Mouse (Mus musculus) liver, embryonic 14 days (tissue): ENCODE results near the gene R3hdm4. TPM values are rescaled to one million over a fixed set of nuclear protein-coding genes. Genes with fewer than 3 reads are reported as not detected.

Experiments
- polyA plus RNA-seq: library from polyadenylated mRNA; depleted of rRNA; stranded (reverse); fragments of >200 nt; gene quantifications from 2 replicates; pipeline ENCODE4 v1.2.3, GENCODE M21; 2012; rRNA removed

Gene R3hdm4
- polyA plus RNA-seq = 28.2 and 33.7 TPM in 2 replicates

DNA sequence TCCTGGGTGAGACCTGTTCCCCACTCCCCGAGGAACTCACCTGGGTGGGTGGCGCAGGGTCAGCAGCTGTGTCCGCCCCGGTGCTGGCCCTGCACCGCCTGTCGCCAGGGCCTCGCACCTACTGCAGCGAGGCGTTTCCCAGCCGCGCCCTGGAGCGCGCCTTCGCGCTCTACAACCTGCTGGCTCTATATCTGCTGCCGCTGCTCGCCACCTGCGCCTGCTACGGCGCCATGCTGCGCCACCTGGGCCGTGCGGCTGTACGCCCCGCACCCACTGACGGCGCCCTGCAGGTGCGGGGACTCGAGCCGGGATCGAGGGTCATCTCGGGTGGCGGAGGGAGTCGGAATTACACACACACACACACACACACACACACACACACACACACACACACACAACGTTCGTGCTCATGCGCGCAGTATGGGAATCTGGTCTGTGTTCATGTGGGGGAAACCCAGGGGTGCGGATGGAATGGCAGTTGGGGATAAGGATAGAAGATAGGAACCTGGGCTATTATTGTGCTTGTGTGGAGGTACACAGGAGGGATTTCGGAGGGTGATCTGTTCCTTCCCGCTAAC, at the start of gene R3hdm4:
Gene R3hdm4, minus strand, starts transcription at position 251 of the 578 bp plus-strand sequence.

GRCm38 (mm10) chr10:79970415-79971182, 49.6 kb upstream of the R3hdm4 start, which contains the start of gene Grin3b:
TSS of gene Grin3b (plus strand) at chr10:79970715.

DNA sequence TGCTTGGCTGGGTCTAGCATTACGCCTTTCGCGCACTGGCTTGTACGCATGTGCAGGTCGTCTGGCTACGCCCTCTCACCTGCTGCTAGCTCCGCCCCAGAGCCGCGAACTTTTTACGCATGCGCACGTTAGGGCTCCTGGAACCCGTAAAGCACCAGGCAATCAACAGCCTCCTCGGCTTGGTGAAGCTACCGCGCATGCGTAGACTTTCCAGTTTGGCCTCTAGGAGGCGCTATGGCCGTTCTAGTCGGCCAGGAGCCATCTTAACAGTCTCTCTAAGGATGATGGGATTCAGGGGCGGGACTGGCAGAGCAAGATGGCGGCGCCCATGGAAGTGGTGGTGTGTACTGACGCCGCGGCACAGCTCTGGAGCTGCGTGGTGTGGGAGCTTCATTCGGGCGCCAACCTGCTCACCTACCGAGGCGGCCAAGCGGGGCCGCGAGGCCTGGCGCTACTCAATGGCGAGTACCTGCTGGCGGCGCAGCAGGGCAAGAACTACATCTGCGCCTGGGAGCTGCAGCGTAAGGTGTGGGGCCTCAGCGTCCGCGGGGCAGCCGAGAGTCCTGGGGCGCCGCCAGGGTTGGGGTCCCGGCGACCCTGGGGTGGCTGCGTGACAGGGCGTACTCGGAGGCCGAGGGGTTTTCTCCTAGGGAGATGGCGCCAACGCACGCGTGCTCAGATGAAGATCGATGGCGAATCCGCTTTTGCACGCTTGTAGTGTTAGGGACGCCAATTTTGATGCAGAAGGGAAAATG, 39.0 kb upstream of the R3hdm4 start, which contains the start of gene Wdr18:
Gene Wdr18, plus strand, starts transcription at position 306 of the 755 bp plus-strand sequence.

DNA sequence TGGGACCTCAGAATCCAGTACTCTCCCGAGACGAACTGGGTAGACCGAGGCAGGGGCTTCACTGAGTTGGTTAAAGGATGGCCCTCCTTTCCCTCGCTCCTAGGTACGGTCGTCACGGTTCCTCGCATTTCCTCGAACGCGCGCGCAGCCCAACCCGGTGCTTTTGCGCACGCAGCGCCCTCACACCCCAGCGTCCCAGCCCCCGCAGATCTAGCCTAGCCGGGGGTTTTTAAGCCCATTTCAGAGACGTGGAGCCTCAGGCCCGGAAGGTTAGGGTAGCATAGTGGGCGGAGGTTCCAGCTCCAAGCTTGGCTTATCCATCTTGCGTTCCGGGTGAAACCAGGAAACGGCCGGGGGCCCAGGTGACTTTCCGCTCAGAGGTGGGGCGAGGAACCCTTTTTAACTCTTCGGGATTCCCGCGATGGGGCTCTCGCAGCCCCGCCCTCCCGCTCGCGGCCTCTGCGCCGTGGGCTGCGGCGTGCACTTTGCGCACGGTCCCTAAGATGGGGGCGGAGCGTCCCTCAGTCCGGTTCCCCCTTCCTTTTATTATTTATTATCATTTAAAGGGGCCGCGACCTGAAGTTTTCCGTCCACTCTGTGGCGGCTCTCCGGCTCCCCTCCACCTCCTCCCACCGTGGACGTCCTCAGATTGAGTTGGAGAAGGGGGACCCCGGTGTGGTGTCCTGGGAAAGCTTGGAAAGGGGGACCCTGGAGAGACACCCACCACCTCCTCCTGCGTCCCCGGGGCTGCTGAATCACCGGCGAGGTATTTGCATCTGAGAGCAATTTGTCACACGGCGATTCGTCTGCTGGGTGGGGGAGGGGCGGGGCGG, 5.7 kb upstream of the R3hdm4 start, which contains the start of gene Arid3a:
Gene Arid3a, plus strand, starts transcription at position 553 of the 833 bp plus-strand sequence.

DNA sequence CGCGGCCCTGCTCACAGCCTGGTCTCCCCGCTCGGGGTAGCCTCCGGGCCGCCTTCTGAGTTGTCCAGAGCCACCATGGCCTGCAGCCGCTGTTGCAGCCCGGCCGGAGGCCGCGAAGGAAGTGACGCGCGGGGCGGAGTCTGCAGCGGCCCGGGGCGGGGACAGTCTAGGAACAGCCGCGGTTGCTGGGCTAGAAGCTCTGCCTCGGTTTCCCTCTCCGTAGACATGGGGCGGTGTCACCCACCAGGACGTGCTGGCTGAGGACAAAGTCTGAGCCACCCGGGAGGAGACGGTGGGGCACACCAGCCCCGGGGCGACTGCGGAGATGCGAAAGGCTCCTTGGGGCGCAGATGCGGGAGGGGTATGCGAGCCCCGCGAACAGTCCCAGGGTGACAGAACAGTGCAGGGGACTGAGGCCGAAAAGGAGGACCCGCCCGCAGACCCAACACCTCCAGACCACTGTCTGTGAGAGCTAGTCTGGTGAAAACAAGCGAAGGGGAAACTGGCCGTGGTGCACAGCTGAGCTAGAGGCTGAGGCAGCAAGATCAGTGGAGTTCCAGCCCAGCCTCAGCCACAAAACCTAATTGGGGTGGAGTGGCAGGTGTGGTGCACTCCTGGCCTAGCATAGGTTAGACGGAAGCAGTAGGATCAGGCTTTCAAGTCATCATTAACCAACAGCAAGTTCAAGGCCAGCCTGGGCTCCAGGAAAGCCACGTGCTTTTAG, 4.0 kb downstream of the R3hdm4 start, which contains the start of gene Kiss1r:
Gene Kiss1r, plus strand, starts transcription at position 164 of the 724 bp plus-strand sequence.

GRCm38 (mm10) chr10:79910556-79910955, 10.5 kb downstream of the R3hdm4 start, which contains the start of gene Gm26602:
TSS of gene Gm26602 (plus strand) at chr10:79910856.

DNA sequence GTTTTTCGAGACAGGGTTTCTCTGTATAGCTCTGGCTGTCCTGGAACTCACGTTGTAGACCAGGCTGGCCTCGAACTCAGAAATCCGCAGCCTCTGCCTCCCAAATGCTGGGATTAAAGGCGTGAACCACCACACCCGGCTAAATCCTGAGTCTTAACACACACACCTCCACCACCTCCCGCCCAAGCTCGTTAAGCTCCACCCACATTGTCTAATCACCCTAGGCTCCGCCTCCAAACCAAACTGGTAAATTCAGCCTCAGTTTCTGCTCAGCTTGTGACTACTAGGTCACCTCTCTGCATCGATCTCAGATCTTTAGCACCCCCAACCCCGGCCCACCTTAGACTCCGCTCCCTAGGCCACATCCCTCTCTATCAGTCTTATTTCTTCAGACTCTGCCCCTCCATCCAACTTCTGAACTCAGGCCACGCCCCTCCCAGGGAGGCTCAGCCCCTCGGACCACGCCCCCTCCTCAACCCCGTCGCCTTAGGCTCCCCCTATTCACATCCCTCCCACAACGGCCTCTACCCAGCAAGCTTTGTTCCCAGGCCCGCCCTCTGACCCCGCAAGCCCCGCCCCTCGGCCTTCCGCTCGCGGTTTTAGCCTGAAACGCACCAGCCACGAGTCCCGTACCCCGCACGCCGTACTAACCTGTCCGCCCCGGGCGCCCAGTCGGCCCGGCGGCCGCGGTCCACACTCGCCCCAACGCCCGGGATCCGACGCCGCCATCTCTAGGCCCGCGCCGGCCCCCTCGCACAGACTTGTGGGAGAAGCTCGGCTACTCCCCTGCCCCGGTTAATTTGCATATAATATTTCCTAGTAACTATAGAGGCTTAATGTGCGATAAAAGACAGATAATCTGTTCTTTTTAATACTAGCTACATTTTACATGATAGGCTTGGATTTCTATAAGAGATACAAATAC, 12.6 kb downstream of the R3hdm4 start, which contains the start of gene Med16:
Gene Med16, minus strand, starts transcription at position 757 of the 925 bp plus-strand sequence.

DNA sequence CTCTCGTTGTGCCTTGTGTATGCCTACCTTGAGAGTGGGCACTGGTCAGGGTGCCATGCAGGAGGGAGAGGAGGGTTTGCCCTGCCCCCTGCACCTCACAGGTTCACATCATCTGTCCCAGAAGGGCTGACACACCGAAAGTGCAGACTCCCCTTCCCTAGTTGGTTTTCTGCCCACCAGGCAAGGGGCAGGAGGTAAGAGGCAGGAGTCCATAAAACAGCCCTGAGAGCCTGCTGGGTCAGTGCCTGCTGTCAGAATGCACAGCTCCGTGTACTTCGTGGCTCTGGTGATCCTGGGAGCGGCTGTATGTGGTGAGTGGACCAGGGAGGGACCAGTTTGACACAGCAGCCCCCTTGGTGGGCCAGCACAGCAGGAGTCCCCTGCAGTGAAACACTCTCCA, 30.3 kb downstream of the R3hdm4 start, which contains the start of gene Cfd:
Gene Cfd, plus strand, starts transcription at position 184 of the 400 bp plus-strand sequence.

GRCm38 (mm10) chr10:79886054-79886453, 35.0 kb downstream of the R3hdm4 start, which contains the start of gene Elane:
TSS of gene Elane (plus strand) at chr10:79886247.

DNA sequence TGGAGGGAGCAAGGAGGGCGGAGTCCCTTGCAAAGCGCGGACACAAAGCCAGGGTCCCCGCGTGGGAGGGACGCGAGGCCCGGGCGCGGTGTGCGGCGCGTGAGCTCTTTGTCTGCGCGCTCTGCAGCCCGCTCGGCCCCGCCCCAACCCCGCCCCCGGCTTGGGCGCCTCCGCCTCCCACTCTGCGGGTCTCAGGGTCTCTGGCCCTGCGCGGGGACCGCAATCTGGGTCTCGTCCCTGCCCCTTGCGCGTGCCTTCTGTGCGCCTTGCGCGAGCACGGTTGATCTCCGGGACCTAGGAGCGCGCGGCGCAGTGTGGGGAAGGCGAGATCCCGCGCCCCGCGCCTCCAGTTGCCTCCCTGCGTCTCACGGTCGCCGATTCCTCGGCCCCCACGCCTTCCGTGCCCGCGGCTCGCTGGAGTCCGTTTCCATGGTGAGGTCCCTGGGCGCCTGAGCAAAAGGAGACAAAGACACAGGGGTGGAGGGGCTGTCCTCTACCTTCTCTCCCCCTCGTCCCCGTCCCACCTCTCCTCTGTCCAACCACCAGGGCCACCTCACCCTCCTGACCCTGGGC, 46.6 kb downstream of the R3hdm4 start, which contains the start of the genes Prtn3 and Plppr3:
Gene Prtn3, plus strand, starts transcription at position 187 of the 573 bp plus-strand sequence.
Gene Plppr3, minus strand, starts transcription at position 345 of the 573 bp plus-strand sequence.

Other genes starting within 250 kb of the R3hdm4 start
- gene Cdc34, start 239.0 kb downstream of the R3hdm4 start, polyA plus RNA-seq = 114 and 122 TPM in 2 replicates
- 0.07 and 0.23 TPM in 2 replicates for gene Gzmm, start 232.2 kb downstream of the R3hdm4 start, polyA plus RNA-seq
- gene Bsg, start 216.7 kb downstream of the R3hdm4 start, polyA plus RNA-seq = 516 and 611 TPM in 2 replicates
- gene Hcn2, start 204.6 kb downstream of the R3hdm4 start, polyA plus RNA-seq = 0.07 and 0.08 TPM in 2 replicates
- gene Polrmt, start 174.6 kb downstream of the R3hdm4 start, polyA plus RNA-seq = 15.2 and 16.1 TPM in 2 replicates
- not detected in 2 replicates for gene Fgf22, start 166.1 kb downstream of the R3hdm4 start, polyA plus RNA-seq
- gene Rnf126, start 154.3 kb downstream of the R3hdm4 start, polyA plus RNA-seq = 40.0 and 46.4 TPM in 2 replicates
- 0.50 and 0.51 TPM in 2 replicates for gene Fstl3, start 143.9 kb downstream of the R3hdm4 start, polyA plus RNA-seq
- 1.9 and 3.0 TPM in 2 replicates for gene Prss57, start 130.2 kb downstream of the R3hdm4 start, polyA plus RNA-seq
- gene Palm, start 127.6 kb downstream of the R3hdm4 start, polyA plus RNA-seq = 3.6 and 3.9 TPM in 2 replicates
- gene Misp, start 100.2 kb downstream of the R3hdm4 start, polyA plus RNA-seq = 0.16 TPM in 2 replicates
- gene Ptbp1, start 66.8 kb downstream of the R3hdm4 start, polyA plus RNA-seq = 117 and 130 TPM in 2 replicates
- 119 and 171 TPM in 2 replicates for gene Prtn3, start 46.7 kb downstream of the R3hdm4 start, polyA plus RNA-seq
- gene Plppr3, start 46.6 kb downstream of the R3hdm4 start, polyA plus RNA-seq = 6.2 and 6.7 TPM in 2 replicates
- 36.8 and 63.1 TPM in 2 replicates for gene Elane, start 35.0 kb downstream of the R3hdm4 start, polyA plus RNA-seq
- 0.03 TPM in 1 of 2 replicates, not detected in the other for gene Cfd, start 30.4 kb downstream of the R3hdm4 start, polyA plus RNA-seq
- gene Med16, start 12.3 kb downstream of the R3hdm4 start, polyA plus RNA-seq = 11.7 and 12.4 TPM in 2 replicates
- gene Gm26602, start 10.4 kb downstream of the R3hdm4 start, polyA plus RNA-seq = not detected in 2 replicates
- gene Kiss1r, start 4.2 kb downstream of the R3hdm4 start, polyA plus RNA-seq = 0.23 and 0.24 TPM in 2 replicates
- gene Arid3a, start 5.8 kb upstream of the R3hdm4 start, polyA plus RNA-seq = 4.7 and 5.8 TPM in 2 replicates
- gene Wdr18, start 38.9 kb upstream of the R3hdm4 start, polyA plus RNA-seq = 22.7 and 23.6 TPM in 2 replicates
- gene Grin3b, start 49.5 kb upstream of the R3hdm4 start, polyA plus RNA-seq = 0.02 and 0.05 TPM in 2 replicates
- gene Tmem259, start 63.1 kb upstream of the R3hdm4 start, polyA plus RNA-seq = 49.9 and 57.6 TPM in 2 replicates
- gene Cnn2, start 67.4 kb upstream of the R3hdm4 start, polyA plus RNA-seq = 13.6 and 16.7 TPM in 2 replicates
- gene Abca7, start 75.3 kb upstream of the R3hdm4 start, polyA plus RNA-seq = 8.8 and 11.5 TPM in 2 replicates
- 17.5 and 19.8 TPM in 2 replicates for gene Arhgap45, start 95.4 kb upstream of the R3hdm4 start, polyA plus RNA-seq
- gene Polr2e, start 118.6 kb upstream of the R3hdm4 start, polyA plus RNA-seq = 118 and 119 TPM in 2 replicates
- 378 and 411 TPM in 2 replicates for gene Gpx4, start 126.0 kb upstream of the R3hdm4 start, polyA plus RNA-seq
- gene Sbno2, start 184.4 kb upstream of the R3hdm4 start, polyA plus RNA-seq = 8.9 and 9.8 TPM in 2 replicates
- 88.1 and 91.3 TPM in 2 replicates for gene Stk11, start 194.6 kb upstream of the R3hdm4 start, polyA plus RNA-seq
- 174 and 199 TPM in 2 replicates for gene Atp5d, start 217.4 kb upstream of the R3hdm4 start, polyA plus RNA-seq
- gene Cbarp, start 219.6 kb upstream of the R3hdm4 start, polyA plus RNA-seq = 1.4 and 1.8 TPM in 2 replicates
- gene Midn, start 227.1 kb upstream of the R3hdm4 start, polyA plus RNA-seq = 8.2 and 9.9 TPM in 2 replicates
- gene Cirbp, start 244.8 kb upstream of the R3hdm4 start, polyA plus RNA-seq = 19.1 and 20.7 TPM in 2 replicates